Mouse (Mus musculus) limb, embryonic 15.5 days (tissue): Measurements from ENCODE around the gene Slc6a20a. TPM values are rescaled to one million over a fixed set of nuclear protein-coding genes. Genes with fewer than 3 reads are reported as not detected.

Experiments used
- ATAC-seq: fragments of 200-750 bp; cut with Nextera tagmentation; 2 replicates; pipeline ENCODE4 v1.8.0; 2017; ENCODE audit warnings: low read depth, moderate TSS enrichment; ENCODE audit not compliant: insufficient number of reproducible peaks, low FRiP score, low TSS enrichment
- H3K27ac ChIP-seq: fragments of 300-500 bp; sonication (generic); 2 replicates; pipeline ENCODE4 v1.5.1; 2015; ENCODE audit warnings: moderate library complexity, mild to moderate bottlenecking, inconsistent platforms
- H3K27me3 ChIP-seq: fragments of 300-500 bp; sonication (generic); 2 replicates; pipeline ENCODE4 v1.6.1; 2015; ENCODE audit warnings: inconsistent platforms
- H3K36me3 ChIP-seq: fragments of 300-500 bp; sonication (generic); 2 replicates; pipeline ENCODE4 v1.6.1; 2015; ENCODE audit warnings: inconsistent platforms
- H3K4me1 ChIP-seq: fragments of 300-500 bp; sonication (generic); 2 replicates; pipeline ENCODE4 v1.6.1; 2015; ENCODE audit warnings: inconsistent platforms
- H3K4me2 ChIP-seq: fragments of 300-500 bp; sonication (generic); 2 replicates; pipeline ENCODE4 v1.6.1; 2015; ENCODE audit warnings: mild to moderate bottlenecking, inconsistent platforms
- H3K4me3 ChIP-seq: fragments of 300-500 bp; sonication (generic); 2 replicates; pipeline ENCODE4 v1.5.1; 2015; ENCODE audit warnings: mild to moderate bottlenecking, inconsistent platforms
- H3K9ac ChIP-seq: fragments of 300-500 bp; sonication (generic); 2 replicates; pipeline ENCODE4 v1.6.1; 2015; ENCODE audit warnings: inconsistent platforms
- H3K9me3 ChIP-seq: fragments of 300-500 bp; sonication (generic); 2 replicates; pipeline ENCODE4 v1.6.1; 2016; ENCODE audit warnings: inconsistent platforms
- WGBS: fragments of 180-500 bp; shearing (Covaris S2); methylation state at CpG from one replicate; pipeline ENCODE4 v1.1.7; 2015; 5-methylcytosine and 5-hydroxymethylcytosine counted together
- polyA plus RNA-seq: library from polyadenylated mRNA; unstranded; fragments of >200 nt; fragmentation: Nextera tagmentation; extraction: Ambion mirVana; gene quantifications from 2 replicates; pipeline ENCODE4 v1.2.1, GENCODE M21; 2015

Gene Slc6a20a
- polyA plus RNA-seq = 0.17 TPM in 1 of 2 replicates, not detected in the other

DNA sequence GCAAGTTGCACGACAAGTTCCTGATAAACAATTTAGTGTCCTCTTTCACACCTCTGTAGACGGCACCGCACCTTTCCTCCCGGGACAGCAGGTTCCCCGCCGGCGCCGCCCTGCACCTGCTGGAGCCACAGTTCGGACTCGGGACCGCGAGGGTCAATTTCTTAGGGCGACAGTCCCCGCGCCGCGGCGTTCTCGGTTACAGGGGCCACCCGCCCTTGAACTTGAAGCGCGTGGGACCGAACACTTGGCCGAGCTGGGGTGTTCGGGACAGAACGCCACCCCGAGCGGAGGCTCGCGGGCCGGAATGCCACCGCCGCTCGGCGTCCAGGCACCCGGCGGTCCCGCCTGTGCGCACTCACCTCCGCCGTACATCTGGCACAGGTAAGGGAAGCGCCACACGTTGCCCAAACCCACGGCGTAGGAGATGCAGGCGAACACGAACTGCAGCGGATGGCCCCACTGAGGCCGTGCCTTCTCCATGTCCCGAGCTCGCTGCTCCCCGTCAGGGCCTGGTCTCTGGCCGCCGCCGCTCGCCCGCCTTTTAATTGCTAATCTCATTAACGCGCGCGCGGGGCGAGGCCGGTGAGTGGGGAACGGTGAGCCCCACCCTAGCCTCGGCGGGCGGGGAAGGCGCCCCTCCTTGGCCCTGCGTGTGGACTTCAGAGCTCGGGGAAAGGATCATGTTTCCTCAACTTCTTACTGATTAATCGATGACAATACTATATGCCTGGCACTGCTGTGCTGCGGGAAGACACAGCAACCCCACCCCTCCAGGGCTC lies at the start of gene Slc6a20a, which contains the start of gene Ccr9:
Slc6a20a (minus strand) TSS at position 559 of the 779 bp plus-strand sequence.
Ccr9 (plus strand) TSS at position 113 of the 779 bp plus-strand sequence.
- peaks cover 74% of the 10 kb centered on the region for H3K27me3 ChIP-seq
- peak within 1 kb of the TSS; percentile 28; the same call in 1 of the 2 replicates for H3K9ac ChIP-seq
- no peaks in the 10 kb centered on the region for H3K36me3 ChIP-seq
- WGBS = under 1% methylated on average over 72 of the region's 73 CpGs
- peak within 1 kb of the TSS; percentile 37 for H3K4me3 ChIP-seq
- no peak for ATAC-seq
- H3K4me2 ChIP-seq = peak within 1 kb of the TSS; percentile 73
- H3K27ac ChIP-seq = no peak within 1 kb of the TSS
- peaks cover 9% of the 10 kb centered on the region for H3K4me1 ChIP-seq
- H3K9me3 ChIP-seq = no peaks in the 10 kb centered on the region

DNA sequence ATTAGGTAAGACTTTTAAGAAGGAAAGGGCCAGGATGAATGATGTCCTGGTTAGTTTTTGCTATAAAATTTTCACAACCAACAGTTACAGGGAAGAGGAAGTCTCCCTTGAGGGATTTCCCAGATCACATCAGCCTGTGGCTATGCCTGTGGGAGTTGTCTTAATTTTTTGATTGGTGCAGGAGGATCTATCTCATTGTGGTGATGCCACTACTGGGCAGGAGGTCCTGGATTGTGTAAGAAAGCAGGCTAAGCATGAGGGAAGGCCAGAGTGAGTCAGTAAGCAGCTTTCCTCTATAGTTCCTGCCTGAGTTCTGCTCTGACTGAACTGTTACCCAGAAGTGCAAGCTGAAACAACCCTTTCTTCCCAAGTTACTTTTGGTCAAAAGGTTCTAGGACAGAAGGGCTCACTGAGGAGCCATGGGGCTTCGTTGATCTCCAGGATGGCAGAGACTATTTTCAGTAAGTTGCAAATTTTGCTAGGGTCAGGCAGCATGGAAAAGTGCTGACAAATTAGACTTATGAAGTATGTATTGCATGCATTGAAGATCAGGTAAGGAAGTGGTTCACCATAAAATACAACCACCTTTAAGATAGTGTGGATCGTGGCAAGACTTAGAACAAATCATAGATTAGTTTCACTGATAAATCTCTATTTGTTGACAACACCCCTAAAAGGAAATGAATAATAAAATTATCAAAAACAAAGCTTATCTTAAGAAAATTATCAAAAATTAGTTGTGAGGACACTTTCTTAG lies 44.2 kb upstream of the Slc6a20a start:
- Histone ChIP-seq H3K27ac (no peak overlapping the region), H3K9ac (no peak overlapping the region), H3K4me3 (no peak overlapping the region), H3K36me3 (no peaks in the 10 kb centered on the region), H3K4me1 (no peaks in the 10 kb centered on the region; the same call in 1 of the 2 replicates), H3K9me3 (no peaks in the 10 kb centered on the region), H3K27me3 (no peaks in the 10 kb centered on the region), H3K4me2 (no peak overlapping the region)
- no peak for ATAC-seq
- 71% methylated on average over 2 of the region's 2 CpGs for WGBS

DNA sequence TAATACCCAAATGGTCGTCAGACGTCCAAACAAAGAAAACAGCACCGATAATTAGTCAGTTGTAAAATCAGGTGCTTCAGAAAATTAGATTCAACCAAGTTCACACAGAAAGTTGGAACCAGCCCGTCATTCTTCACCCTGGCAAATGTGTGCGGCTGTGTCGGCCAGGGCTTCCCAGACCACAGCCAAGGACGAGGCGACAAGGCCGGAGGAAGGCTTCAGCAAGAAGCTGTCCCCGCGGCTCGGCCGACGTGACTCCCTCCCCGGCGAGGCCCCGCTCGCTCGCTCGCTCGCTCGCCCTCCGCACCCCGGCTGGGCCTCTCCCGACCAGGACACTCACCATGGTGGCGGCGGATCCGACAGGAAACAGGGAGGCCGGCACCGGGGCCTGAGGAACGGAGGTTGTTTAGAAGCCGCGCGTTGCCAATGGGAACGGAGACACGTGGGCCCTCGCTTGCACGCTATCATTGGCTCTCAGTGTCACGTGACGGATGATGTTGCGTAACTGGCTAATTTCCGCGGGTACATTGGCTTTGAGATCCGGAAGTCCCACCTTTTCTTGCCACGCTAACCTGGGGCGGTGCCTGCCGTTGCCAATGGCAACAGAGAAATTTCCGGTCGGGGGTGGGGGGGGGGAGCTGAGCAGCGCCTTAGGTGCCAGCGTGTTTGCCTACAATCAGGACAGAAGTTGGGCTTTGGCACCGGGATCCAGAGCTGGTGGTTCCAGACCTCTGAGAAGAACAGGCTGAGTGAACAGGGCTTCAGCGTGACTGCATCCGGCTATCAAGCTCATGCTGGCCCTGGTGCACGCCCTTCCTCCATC lies 38.7 kb upstream of the Slc6a20a start, which contains the start of gene Lztfl1:
Lztfl1 (minus strand) TSS at position 512 of the 823 bp plus-strand sequence.
- under 1% methylated on average over 55 of the region's 55 CpGs for WGBS
- peak; percentile 98 for ATAC-seq
- Histone ChIP-seq H3K9ac (peak within 1 kb of the TSS; percentile 77), H3K4me3 (peak within 1 kb of the TSS; percentile 76), H3K27me3 (no peaks in the 10 kb centered on the region), H3K27ac (peak within 1 kb of the TSS; percentile 88), H3K4me2 (peak within 1 kb of the TSS; percentile 59), H3K4me1 (peaks cover 5% of the 10 kb centered on the region; the same call in 1 of the 2 replicates), H3K9me3 (no peaks in the 10 kb centered on the region), H3K36me3 (peaks cover 3% of the 10 kb centered on the region; the same call in 1 of the 2 replicates)

DNA sequence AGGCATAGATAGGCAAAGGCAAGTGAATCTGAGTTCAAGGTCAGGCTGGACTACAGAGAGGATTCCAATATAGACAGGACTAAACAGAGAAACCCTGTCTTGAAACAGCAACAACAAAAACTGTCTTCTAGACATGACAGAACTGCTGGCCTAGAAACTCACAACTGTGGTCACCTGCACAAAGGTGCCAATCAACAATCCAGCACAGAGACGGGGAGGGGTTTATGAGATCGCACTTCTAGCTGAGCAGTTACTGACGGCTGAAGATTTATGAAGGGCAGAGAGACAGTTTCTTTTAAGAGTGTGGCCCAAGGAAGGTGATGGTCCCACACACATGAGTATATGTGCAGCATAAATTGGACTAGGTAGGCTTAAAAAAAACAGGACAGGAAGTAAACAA lies 37.6 kb upstream of the Slc6a20a start:
- Histone ChIP-seq H3K27me3 (no peaks in the 10 kb centered on the region), H3K9me3 (no peaks in the 10 kb centered on the region), H3K27ac (no peak overlapping the region), H3K4me3 (peak overlapping the region; percentile 76; the same call in 1 of the 2 replicates), H3K4me2 (peak overlapping the region; percentile 42), H3K4me1 (peaks cover 5% of the 10 kb centered on the region; the same call in 1 of the 2 replicates), H3K9ac (no peak overlapping the region), H3K36me3 (peaks cover 11% of the 10 kb centered on the region; the same call in 1 of the 2 replicates)
- no peak for ATAC-seq
- 35% methylated on average over 3 of the region's 3 CpGs for WGBS

DNA sequence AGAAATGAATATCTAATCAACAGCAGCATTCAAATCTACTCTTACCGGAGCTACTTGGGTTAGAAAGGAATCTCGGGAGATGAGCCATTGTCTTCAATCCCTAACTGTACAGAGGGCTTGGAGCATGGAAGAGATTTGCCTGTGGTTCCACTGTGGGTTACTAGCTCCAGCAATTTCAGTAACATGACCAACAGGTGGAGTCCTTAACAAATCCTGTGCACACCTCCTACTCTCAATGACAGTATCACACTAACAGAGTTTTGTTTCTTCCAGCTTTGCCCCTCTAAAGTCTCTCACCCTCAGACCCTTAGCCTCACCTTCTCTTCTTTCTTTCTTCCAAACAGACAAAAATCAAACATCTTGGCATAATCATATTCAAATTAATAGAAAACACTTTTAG lies 34.4 kb upstream of the Slc6a20a start:
- Histone ChIP-seq H3K27me3 (no peaks in the 10 kb centered on the region), H3K9ac (no peak overlapping the region), H3K36me3 (peaks cover 30% of the 10 kb centered on the region), H3K9me3 (no peaks in the 10 kb centered on the region), H3K4me3 (no peak overlapping the region), H3K4me2 (no peak overlapping the region), H3K4me1 (peaks cover 5% of the 10 kb centered on the region; the same call in 1 of the 2 replicates), H3K27ac (no peak overlapping the region)
- ATAC-seq = no peak
- 78% methylated on average over 2 of the region's 2 CpGs for WGBS

DNA sequence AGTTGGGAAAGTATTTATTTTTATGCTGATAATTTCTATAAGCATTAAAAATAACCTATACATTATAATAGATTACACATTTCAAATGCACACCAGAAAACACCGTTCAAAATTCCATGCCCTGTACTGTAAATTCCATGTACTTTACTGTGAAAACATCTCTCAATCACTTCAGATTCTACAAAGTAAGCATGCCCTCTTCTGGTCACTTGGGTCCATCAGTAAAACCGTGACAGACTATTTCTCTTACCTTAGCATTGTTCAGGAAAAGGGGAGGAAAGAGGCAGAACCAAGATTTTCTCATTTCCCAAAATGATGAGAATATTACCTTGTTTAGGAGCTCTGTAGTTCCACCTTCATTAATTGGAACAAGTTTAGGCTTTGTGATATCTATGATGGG lies 30.5 kb upstream of the Slc6a20a start:
- no peak overlapping the region for H3K27ac ChIP-seq
- H3K4me1 ChIP-seq = no peaks in the 10 kb centered on the region
- H3K4me3 ChIP-seq = no peak overlapping the region
- H3K27me3 ChIP-seq = no peaks in the 10 kb centered on the region
- 37% methylated on average over 2 of the region's 2 CpGs for WGBS
- H3K9ac ChIP-seq = no peak overlapping the region
- ATAC-seq = no peak
- H3K36me3 ChIP-seq = peaks cover 45% of the 10 kb centered on the region
- H3K4me2 ChIP-seq = no peak overlapping the region
- H3K9me3 ChIP-seq = no peaks in the 10 kb centered on the region

DNA sequence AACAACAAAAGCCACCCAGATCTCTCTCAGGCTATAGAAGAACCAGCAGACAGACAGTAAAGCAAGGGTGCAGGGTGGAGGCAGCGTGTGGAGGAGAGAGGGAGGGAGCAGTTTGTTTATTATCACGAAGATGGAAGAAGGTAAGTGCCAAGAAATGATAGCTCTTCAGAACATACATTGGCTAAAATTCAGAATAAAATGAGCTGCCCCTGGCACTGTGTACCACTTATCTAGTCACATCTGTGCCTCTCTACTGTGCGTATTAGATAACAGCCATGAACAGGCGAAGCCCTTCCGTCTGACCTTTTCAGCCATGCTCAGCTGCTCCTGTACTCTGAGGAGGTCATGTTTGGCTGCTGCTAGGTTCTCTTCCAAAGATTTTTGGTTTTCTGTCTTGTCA lies 23.1 kb upstream of the Slc6a20a start:
- H3K4me3 ChIP-seq = no peak overlapping the region
- no peaks in the 10 kb centered on the region for H3K27me3 ChIP-seq
- H3K9ac ChIP-seq = no peak overlapping the region
- H3K4me1 ChIP-seq = no peaks in the 10 kb centered on the region
- 90% methylated on average over 5 of the region's 5 CpGs for WGBS
- ATAC-seq = no peak
- H3K9me3 ChIP-seq = no peaks in the 10 kb centered on the region
- H3K36me3 ChIP-seq = peaks cover 44% of the 10 kb centered on the region
- no peak overlapping the region for H3K4me2 ChIP-seq
- no peak overlapping the region for H3K27ac ChIP-seq

DNA sequence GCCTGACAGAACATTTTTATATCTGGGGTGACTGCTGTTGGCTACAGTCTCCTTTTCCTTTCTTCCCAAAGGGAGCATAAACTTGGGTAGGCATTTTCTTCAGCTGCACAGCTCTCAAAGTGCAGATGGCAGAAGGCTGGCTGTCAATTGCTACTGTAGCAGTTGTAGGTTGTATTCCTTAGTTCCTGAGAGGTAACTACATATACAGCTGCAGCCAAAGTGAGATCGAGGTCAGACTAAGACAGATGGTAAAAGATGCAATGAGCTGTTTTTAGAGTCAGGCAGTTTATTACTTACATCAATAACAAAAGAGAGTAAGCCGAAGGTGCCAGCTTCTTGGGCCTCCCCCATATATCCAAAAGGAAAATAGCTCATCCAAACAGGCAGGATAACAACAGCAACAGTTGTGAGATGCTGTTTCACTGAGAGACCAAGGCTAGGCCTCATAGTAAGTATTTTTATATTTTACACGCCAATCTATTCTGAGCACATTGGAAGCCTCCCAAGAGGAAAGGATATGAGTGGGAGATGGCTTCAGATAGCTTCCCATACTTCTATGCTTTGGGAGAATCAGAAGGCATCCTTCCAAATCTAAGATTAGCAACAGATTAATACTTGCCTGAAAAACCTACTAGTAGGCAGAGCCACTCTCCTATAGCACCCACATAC lies 17.1 kb upstream of the Slc6a20a start:
- H3K9ac ChIP-seq = no peak overlapping the region
- no peaks in the 10 kb centered on the region for H3K27me3 ChIP-seq
- 86% methylated on average over 3 of the region's 3 CpGs for WGBS
- H3K36me3 ChIP-seq = peaks cover 46% of the 10 kb centered on the region
- no peak overlapping the region for H3K27ac ChIP-seq
- H3K9me3 ChIP-seq = no peaks in the 10 kb centered on the region
- H3K4me2 ChIP-seq = no peak overlapping the region
- no peak overlapping the region for H3K4me3 ChIP-seq
- no peak for ATAC-seq
- no peaks in the 10 kb centered on the region for H3K4me1 ChIP-seq

DNA sequence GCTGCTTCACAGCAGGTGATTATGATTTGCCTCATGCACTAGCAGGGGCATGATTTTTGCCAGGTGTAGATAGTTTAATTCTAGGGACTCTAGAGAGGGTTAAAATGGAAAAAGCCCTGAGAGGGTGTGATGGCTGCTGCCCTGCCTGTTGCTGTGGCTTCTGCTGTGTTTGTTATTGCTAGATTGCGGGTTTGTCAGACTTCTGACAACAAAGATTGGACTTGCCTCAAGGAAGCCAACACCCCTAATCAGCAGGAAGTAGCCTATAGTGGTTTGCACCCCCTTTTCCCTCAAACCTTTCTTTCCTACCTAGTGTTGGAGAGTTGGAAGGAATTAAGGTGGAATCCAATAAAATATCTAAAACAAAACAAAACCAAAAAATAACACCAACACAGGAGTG lies 9.5 kb upstream of the Slc6a20a start:
- Histone ChIP-seq H3K4me1 (no peaks in the 10 kb centered on the region), H3K36me3 (peaks cover 18% of the 10 kb centered on the region), H3K9me3 (no peaks in the 10 kb centered on the region), H3K27ac (no peak overlapping the region), H3K27me3 (no peaks in the 10 kb centered on the region), H3K4me3 (no peak overlapping the region), H3K4me2 (no peak overlapping the region), H3K9ac (no peak overlapping the region)
- ATAC-seq = no peak
- WGBS = 63% methylated on average over 1 of the region's 1 CpGs

DNA sequence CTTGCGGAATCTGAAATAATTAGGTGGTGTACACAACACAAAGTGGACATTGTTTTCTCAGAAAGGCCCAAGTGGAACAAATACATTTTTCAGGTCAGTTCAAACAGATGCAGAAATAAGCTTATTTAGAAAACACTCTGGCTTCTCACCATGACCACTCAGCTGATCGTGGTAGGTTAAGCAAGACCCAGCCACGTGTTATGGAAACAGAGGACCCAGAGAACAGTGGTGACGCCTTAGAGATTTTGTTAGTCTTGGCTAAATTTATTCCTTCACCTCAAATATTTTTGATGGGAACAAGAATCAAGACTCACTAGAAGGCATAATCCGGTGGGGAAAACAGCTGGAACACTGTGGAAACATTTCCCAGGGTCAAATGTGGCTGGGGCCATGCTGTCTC lies 7.5 kb upstream of the Slc6a20a start:
- no peak overlapping the region for H3K4me3 ChIP-seq
- no peaks in the 10 kb centered on the region for H3K4me1 ChIP-seq
- peaks cover 6% of the 10 kb centered on the region for H3K27me3 ChIP-seq
- H3K9me3 ChIP-seq = no peaks in the 10 kb centered on the region
- no peak overlapping the region for H3K9ac ChIP-seq
- ATAC-seq = no peak
- no peak overlapping the region for H3K27ac ChIP-seq
- no peak overlapping the region for H3K4me2 ChIP-seq
- H3K36me3 ChIP-seq = peaks cover 3% of the 10 kb centered on the region; the same call in 1 of the 2 replicates
- 77% methylated on average over 5 of the region's 5 CpGs for WGBS

DNA sequence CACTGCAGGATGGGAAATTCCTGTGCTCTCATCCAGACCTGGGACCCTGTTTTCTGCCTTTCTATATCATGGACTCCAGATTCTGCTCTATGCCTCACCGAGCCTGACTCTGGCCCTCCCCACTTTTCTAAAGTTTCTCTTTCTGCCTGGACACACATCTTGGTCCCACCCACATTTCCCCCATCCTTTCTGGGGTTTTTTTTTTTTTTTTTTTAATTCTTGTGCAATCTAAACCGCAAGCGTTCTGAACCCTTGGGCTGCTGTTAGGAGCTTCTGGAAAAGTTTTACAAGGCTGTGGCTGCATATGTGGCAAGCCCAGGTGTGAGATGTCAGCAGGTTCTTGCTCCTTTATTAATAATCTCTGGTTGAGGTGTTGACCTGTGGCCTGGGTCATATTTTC lies 5.0 kb upstream of the Slc6a20a start:
- Histone ChIP-seq H3K4me2 (no peak overlapping the region), H3K4me1 (peaks cover 3% of the 10 kb centered on the region), H3K36me3 (no peaks in the 10 kb centered on the region), H3K9me3 (no peaks in the 10 kb centered on the region), H3K27me3 (peaks cover 30% of the 10 kb centered on the region), H3K4me3 (no peak overlapping the region), H3K27ac (no peak overlapping the region), H3K9ac (no peak overlapping the region)
- no peak for ATAC-seq
- WGBS = 40% methylated on average over 3 of the region's 3 CpGs
